Mouse (Mus musculus): ENCODE results near the gene Sugt1. TPM values are rescaled to one million over a fixed set of nuclear protein-coding genes. Genes with fewer than 3 reads are reported as not detected.

The Sugt1 gene
- 10 to 100 TPM; 13.4 to 57.2 TPM for polyA plus RNA-seq (2012; fragmentation: generic; extraction: Trizol)

GRCm38 (mm10) chr14:79587139-79587851, at the start of gene Sugt1:
Gene Sugt1 (plus strand): TSS chr14:79587691.

GRCm38 (mm10) chr14:79662001-79662400, 74.5 kb downstream of the Sugt1 start, which contains the start of gene Cnmd:
Gene Cnmd (minus strand): TSS chr14:79662170.

Other genes starting within 250 kb of the Sugt1 start
- 1 to 10 TPM; 1.3 to 3.7 TPM for gene Naa16, start 196.9 kb upstream of the Sugt1 start, polyA plus RNA-seq (2012; fragmentation: generic; extraction: Trizol)
- 1 to 10 TPM in 1 of 2 experiments, under 1 TPM in 1; 0.12 to 2.4 TPM for gene Mtrf1, start 189.9 kb upstream of the Sugt1 start, polyA plus RNA-seq (2012; fragmentation: generic; extraction: Trizol)
- 1 to 10 TPM in 1 of 2 experiments, under 1 TPM in 1; 0.06 to 1.2 TPM for gene Kbtbd7, start 161.2 kb upstream of the Sugt1 start, polyA plus RNA-seq (2012; fragmentation: generic; extraction: Trizol)
- not detected for gene Kbtbd6, start 135.9 kb upstream of the Sugt1 start, polyA plus RNA-seq (2012; fragmentation: generic; extraction: Trizol)
- 1 to 10 TPM in 1 of 2 experiments, under 1 TPM in 1; 0.40 to 3.8 TPM for gene Elf1, start 106.5 kb upstream of the Sugt1 start, polyA plus RNA-seq (2012; fragmentation: generic; extraction: Trizol)
- 1 to 10 TPM; 3.2 to 8.7 TPM for gene Wbp4, start 106.2 kb upstream of the Sugt1 start, polyA plus RNA-seq (2012; fragmentation: generic; extraction: Trizol)
- under 1 TPM in 1 of 2 experiments, not detected in 1; 0.05 TPM for gene Cnmd, start 74.5 kb downstream of the Sugt1 start, polyA plus RNA-seq (2012; fragmentation: generic; extraction: Trizol)
- not detected for gene Pcdh8, start 183.6 kb downstream of the Sugt1 start, polyA plus RNA-seq (2012; fragmentation: generic; extraction: Trizol)

All from C3H10T1/2 (cell line).